Mouse (Mus musculus): ENCODE data around the gene Klhl26.

Klhl26 gene

GRCm38 (mm10) chr8:70471856-70472255 is 4.9 kb downstream of the Klhl26 start:
- no peak for DNase-seq (ENCODE audit: low read depth)

- DNase-seq (ENCODE audit: low read depth): no peak
Observed at GRCm38 (mm10) chr8:70469938-70470337, 6.8 kb downstream of the Klhl26 start.

GRCm38 (mm10) chr8:70469295-70469916 is 7.4 kb downstream of the Klhl26 start:
- no peak for DNase-seq (ENCODE audit: low read depth)

DNA sequence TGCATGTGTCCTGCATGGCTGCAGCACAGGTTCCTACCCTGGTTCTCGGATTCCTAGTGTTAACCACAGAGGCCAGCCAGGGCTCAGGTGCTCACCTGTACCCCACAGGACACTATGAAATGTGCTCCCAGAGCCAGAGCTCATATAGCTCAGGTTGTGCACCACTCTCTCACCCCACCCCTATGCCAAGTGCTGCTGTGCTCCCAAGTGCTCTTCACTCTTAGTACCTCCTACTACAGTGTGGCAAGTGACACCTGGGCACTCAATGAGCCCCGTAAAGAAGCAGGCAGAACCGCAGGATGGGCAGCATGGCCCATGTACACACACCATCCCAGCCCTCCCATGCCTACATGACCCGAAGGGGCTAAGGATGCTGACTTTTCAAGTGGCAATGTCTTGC is 8.0 kb downstream of the Klhl26 start:
- DNase-seq (ENCODE audit: low read depth): no peak

DNA sequence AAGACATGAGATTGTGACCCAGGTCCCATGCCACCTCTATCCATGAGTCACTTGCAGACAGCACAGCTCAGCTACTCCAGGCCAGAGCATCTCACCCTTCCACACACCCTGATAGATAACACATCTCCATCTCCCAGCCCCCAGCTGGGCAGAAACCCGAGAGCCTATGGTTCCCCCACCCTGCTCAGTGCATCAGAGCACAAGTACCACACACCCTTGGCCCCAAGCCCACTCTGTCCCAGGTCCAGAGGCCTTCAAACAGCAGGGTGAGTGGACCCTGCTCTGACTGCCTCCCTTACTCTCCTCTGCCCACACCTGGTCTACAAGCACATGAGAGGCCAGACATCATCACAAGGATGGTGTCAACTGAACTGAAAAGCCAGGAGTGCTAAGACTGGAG is 8.9 kb downstream of the Klhl26 start:
- DNase-seq (ENCODE audit: low read depth): no peak

DNA sequence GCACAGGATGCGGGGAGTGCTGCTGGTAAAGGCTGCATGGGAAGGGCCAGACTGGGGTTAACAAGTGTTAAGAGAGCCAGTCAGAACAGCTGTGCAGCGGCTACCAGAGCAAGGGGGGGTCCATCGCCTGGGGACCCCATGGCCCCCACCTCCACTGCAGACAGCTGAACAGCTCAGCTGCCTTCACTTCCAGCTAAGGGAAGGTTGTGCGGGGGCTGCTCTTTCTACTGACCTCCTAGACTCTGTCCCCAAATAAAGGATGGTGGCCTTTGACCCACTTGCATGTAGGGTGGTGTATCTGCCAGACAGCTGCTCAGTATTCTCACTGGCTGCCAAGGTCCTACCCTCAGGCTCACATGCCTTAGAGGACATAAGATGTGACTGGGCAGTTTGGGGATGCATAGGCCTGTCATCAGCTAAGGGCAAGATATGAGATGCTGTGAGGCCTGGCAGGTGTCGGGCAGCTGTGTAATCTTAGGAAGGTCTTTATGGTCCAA is 9.5 kb downstream of the Klhl26 start:
- DNase-seq (ENCODE audit: low read depth): no peak

GRCm38 (mm10) chr8:70466771-70467170 is 10.0 kb downstream of the Klhl26 start:
- no peak for DNase-seq (ENCODE audit: low read depth)

DNA sequence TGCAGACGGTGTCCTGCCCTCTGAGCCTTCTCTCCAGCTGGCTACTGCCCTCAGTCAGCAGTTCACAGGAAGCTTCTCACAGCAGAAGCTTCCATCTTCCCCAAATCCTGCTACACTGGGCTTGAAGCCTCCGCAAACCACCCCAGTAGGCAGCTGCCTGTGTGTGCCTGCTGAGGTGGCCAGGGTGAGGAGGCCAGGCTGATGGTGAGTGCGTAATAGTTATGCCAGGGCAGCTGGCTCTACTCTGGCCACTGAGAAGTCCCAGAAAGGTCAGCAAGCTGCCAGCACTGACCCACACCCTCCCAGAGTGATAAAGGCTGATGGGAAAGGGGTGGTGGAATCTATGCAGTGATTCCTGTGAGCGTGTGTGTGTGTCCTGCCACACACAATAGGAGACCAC is 10.5 kb downstream of the Klhl26 start:
- no peak for DNase-seq (ENCODE audit: low read depth)

- DNase-seq (ENCODE audit: low read depth): no peak
Observed at GRCm38 (mm10) chr8:70465701-70466100, 11.1 kb downstream of the Klhl26 start.

GRCm38 (mm10) chr8:70464162-70464561 is 12.6 kb downstream of the Klhl26 start:
- DNase-seq (ENCODE audit: low read depth): no peak

DNA sequence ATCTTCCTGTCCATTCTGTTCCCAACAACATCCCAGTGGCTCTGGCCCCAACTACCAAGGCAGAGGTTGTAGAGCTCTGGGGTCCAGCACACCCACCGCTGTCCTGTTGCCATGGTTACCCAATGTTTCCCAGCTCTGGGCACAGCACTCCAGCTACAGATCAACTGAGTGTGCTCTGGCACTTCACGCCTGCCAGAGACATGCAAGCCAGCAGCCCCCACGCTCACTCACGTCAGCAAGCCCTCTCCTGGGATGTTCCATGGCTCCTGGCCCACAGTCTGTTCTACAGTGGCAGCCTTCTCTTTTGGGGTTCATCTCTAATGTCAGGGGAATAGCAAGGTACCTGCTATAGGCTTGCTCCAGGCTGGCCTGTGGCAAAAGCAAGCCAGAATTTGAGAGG is 13.5 kb downstream of the Klhl26 start:
- no peak for DNase-seq (ENCODE audit: low read depth)

DNA sequence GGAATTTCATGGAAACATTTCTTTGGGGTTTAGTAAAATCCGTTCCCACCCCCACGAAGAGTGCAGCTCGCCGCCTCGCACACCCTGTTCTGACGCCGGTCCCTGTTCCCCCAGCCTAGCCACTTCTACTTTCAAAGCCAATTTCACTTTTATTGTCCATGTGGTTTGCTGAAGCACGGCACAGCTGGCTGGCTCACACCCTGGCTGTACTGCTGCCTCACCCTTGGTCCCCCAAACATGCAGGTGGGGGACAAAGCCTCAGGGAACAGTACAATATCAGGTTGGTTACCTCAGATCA is 14.3 kb downstream of the Klhl26 start:
- DNase-seq (ENCODE audit: low read depth): no peak

DNA sequence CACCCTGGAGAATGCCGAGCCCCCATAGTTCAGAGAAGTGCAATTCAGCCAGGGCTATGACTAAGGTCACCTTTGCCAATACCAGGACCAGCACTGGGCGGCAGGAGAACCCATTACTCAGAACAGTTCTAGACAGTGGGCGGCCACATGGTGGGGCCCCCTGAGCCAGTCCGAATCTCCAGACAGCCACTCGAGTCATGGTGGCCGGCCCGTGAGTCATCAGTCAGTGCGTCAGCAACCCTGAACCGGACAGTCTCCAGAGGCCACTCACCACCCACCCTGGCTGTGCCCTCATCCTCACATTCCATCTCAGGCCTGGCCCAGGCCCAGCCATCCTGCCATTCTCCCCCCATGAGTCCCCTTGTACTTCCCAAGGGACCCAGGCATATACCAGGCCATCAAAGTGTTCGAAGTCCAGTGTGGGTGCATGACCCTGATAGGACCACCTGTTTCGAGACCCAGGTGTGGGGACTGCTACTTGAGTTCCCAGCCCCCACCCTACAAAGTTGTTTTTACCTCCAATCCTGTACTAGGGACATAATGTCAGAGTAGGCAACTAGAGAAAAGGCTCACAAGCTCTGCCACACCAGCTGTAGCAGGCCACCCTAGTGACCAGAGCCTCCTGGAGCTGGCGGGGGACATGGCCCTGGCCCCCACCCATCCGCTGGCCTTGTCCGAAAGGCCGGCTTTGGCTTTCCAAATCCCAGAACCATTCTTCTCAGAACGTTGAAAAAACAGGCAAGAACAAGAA is 14.8 kb downstream of the Klhl26 start:
- DNase-seq (ENCODE audit: low read depth): no peak

DNA sequence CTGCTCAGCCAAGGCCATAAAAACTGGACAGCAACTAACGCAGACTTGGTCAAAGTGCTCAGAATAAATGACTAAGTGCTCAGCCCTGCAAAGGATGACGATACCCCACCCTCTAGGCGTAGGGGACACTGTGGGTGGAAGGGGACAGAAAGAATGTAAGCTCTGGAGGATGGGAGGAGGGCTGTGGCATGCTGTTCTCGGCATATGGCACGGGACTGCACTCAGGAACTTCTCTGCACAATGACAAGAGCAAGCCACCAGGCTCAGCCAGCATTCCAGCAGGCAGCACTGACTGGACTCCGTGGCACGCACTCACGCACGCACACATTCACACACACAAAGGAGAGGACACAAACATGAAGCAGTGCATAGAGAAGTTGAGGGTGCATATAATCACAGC is 16.2 kb downstream of the Klhl26 start:
- no peak for DNase-seq (ENCODE audit: low read depth)

GRCm38 (mm10) chr8:70460199-70460598 is 16.6 kb downstream of the Klhl26 start:
- DNase-seq (ENCODE audit: low read depth): no peak

DNA sequence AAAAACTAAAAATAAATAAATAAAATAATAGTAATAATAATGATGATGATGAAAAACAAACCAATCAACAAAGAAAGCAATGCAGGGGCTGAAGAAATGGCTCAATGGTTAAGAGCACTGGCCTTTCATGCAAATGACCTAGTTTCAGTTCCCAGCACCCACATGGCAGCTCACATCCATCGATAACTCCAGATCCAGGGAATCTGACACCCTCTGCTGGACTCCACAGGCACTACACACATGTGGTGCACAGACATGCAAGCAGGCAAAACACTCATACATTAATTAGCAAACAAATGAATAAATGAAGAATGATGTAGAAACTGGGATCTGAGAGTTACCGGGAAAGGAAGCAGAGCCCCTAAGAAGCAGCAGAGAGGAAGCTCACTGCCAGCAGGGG is 17.1 kb downstream of the Klhl26 start:
- DNase-seq (ENCODE audit: low read depth): no peak

DNA sequence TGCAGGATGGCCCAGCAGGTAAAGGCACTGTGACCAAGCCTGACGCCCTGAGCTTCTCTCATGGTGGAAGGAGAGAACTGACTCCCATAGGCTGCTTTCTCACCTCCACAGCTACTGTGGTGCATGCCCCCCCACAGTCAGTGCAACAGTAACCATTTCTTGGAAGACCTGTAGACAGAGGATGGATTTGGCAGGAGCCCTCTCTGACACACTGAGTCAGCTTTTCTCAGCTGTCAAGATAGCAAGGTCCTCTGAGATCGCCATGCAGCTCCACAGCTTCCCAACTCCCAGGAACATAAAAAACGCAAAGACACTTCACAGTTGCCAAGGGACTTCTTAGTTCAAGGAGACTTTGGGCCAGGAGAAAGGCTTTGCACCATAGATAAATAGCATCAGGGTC is 18.3 kb downstream of the Klhl26 start:
- no peak for DNase-seq (ENCODE audit: low read depth)

- no peak for DNase-seq (ENCODE audit: low read depth)
Observed at GRCm38 (mm10) chr8:70457882-70458281, 18.9 kb downstream of the Klhl26 start.

DNA sequence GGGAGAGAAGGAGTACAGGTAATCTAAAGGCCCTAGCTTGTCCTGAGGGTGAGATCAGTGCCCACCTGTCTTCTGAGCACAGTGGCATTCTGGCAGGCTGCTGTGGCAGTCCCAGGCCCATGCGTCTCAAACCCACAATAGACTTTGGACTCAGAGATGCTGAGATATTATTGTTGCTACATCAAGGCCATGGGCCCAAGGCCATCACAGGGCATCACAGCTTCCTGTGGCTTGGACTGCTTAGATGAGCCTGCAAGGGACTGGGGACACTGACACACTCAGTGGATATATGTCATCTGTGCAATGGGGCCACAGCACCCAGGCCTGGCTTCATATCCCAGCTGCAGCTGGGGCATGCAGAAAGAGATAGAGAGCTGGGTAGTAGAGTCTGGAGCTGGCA is 19.8 kb downstream of the Klhl26 start:
- DNase-seq (ENCODE audit: low read depth): no peak

- DNase-seq (ENCODE audit: low read depth): no peak
Observed at GRCm38 (mm10) chr8:70453852-70454251, 22.9 kb downstream of the Klhl26 start.

GRCm38 (mm10) chr8:70452196-70452966 is 24.4 kb downstream of the Klhl26 start:
- DNase-seq (ENCODE audit: low read depth): no peak

- DNase-seq (ENCODE audit: low read depth): peak; percentile 93
Observed at GRCm38 (mm10) chr8:70447639-70448420, 28.9 kb downstream of the Klhl26 start.

Measured in fibroblast of lung, adult 2 months (primary cell).